Mouse (Mus musculus): ENCODE measurements around the gene Triobp. TPM values are rescaled to one million over a fixed set of nuclear protein-coding genes. Genes with fewer than 3 reads are reported as not detected.
A peak's percentile ranks its signal among the peaks of the same experiment; 100 is the strongest.

Gene Triobp
- polyA plus RNA-seq, 1 experiment from 2014 or later = 135 TPM

GRCm38 (mm10) chr15:78983436-78984285, 36.1 kb downstream of the Triobp start:
- ChIA-PET CTCF (interaction anchor here (0.9 kb wide), 1 partner anchor 81 kb away, joined by 3 read pairs; no protein-coding TSS in a partner anchor), POLR2A (interaction anchor here (0.8 to 2.0 kb wide), 2 partner anchors 21 to 36 kb away, joined by 4 to 8 read pairs; partner anchors contain the start of gene Triobp)
- in situ Hi-C loops (cut with MboI; ENCODE audit: low pct_unique_long_range_greater_than_20kb) = no loop called here
- DNase-seq (ENCODE audit: low read depth, low spot score) = no peak
- H3K27me3 ChIP-seq = no peaks in the 10 kb centered on the region
- ATAC-seq = peak; percentile 5
- no peak for TF ChIP-seq CTCF (IDR thresholded peaks at IDR 0.05)

GRCm38 (mm10) chr15:78984286-78984778, 36.8 kb downstream of the Triobp start:
- no peaks in the 10 kb centered on the region for H3K27me3 ChIP-seq
- in situ Hi-C loops (cut with MboI; ENCODE audit: low pct_unique_long_range_greater_than_20kb) = no loop called here
- ChIA-PET CTCF (no interaction called here), POLR2A (no interaction called here)
- no peak for ATAC-seq
- no peak for DNase-seq (ENCODE audit: low read depth, low spot score)
- TF ChIP-seq CTCF (IDR thresholded peaks at IDR 0.05) = no peak

GRCm38 (mm10) chr15:78986536-78987220, 39.2 kb downstream of the Triobp start:
- no peaks in the 10 kb centered on the region for H3K27me3 ChIP-seq
- no peak for ATAC-seq
- DNase-seq (ENCODE audit: low read depth, low spot score) = no peak
- in situ Hi-C loops (cut with MboI; ENCODE audit: low pct_unique_long_range_greater_than_20kb) = no loop called here
- no peak for TF ChIP-seq CTCF (IDR thresholded peaks at IDR 0.05)
- ChIA-PET CTCF (interaction anchor here (1.1 kb wide), 1 partner anchor 52 kb away, joined by 3 read pairs; no protein-coding TSS in a partner anchor), POLR2A (no interaction called here)

GRCm38 (mm10) chr15:78988499-78988971, 41.0 kb downstream of the Triobp start:
- in situ Hi-C loops (cut with MboI; ENCODE audit: low pct_unique_long_range_greater_than_20kb) = no loop called here
- DNase-seq (ENCODE audit: low read depth, low spot score) = peak; percentile 97

GRCm38 (mm10) chr15:78989152-78990092, 41.9 kb downstream of the Triobp start:
- ATAC-seq (no peak), DNase-seq (ENCODE audit: low read depth, low spot score) (no peak)
- in situ Hi-C loops (cut with MboI; ENCODE audit: low pct_unique_long_range_greater_than_20kb) = no loop called here
- CTCF ChIA-PET = interaction anchor here (1.4 to 3.0 kb wide), 2 partner anchors 13 to 49 kb away, joined by 5 to 10 read pairs; no protein-coding TSS in a partner anchor
- no peaks in the 10 kb centered on the region for H3K27me3 ChIP-seq
- POLR2A ChIA-PET = interaction anchor here (0.6 to 1.7 kb wide), 3 partner anchors 12 to 1148 kb away, joined by 3 to 6 read pairs (median 3); no protein-coding TSS in a partner anchor
- no peak for TF ChIP-seq CTCF (IDR thresholded peaks at IDR 0.05)

More at GRCm38 (mm10) chr15:78988499-78988971, 41.0 kb downstream of the Triobp start:
- peak; percentile 64 for ATAC-seq
- POLR2A ChIA-PET = interaction anchor here (0.6 to 1.7 kb wide), 2 partner anchors 20 to 45 kb away, joined by 3 to 6 read pairs; no protein-coding TSS in a partner anchor
- TF ChIP-seq CTCF (IDR thresholded peaks at IDR 0.05) = no peak
- CTCF ChIA-PET = interaction anchor here (1.4 kb wide), 1 partner anchor 12 kb away, joined by 5 read pairs; no protein-coding TSS in a partner anchor
- H3K27me3 ChIP-seq = no peaks in the 10 kb centered on the region

GRCm38 (mm10) chr15:78990093-78990463, 42.6 kb downstream of the Triobp start:
- H3K27me3 ChIP-seq = no peaks in the 10 kb centered on the region
- no peak for ATAC-seq
- ChIA-PET CTCF (interaction anchor here (3.0 kb wide), 1 partner anchor 48 kb away, joined by 10 read pairs; no protein-coding TSS in a partner anchor), POLR2A (interaction anchor here (0.6 to 1.3 kb wide), 2 partner anchors 13 to 1148 kb away, joined by 3 read pairs; no protein-coding TSS in a partner anchor)
- no peak for TF ChIP-seq CTCF (IDR thresholded peaks at IDR 0.05)
- no peak for DNase-seq (ENCODE audit: low read depth, low spot score)
- in situ Hi-C loops (cut with MboI; ENCODE audit: low pct_unique_long_range_greater_than_20kb) = no loop called here

GRCm38 (mm10) chr15:78990970-78991525, 43.5 kb downstream of the Triobp start:
- DNase-seq (ENCODE audit: low read depth, low spot score) = no peak
- no peak for TF ChIP-seq CTCF (IDR thresholded peaks at IDR 0.05)
- CTCF ChIA-PET = interaction anchor here (3.0 kb wide), 1 partner anchor 47 kb away, joined by 10 read pairs; no protein-coding TSS in a partner anchor
- no peak for ATAC-seq
- H3K27me3 ChIP-seq = no peaks in the 10 kb centered on the region
- POLR2A ChIA-PET = interaction anchor here (1.3 kb wide), 1 partner anchor 14 kb away, joined by 3 read pairs; no protein-coding TSS in a partner anchor
- in situ Hi-C loops (cut with MboI; ENCODE audit: low pct_unique_long_range_greater_than_20kb) = no loop called here

GRCm38 (mm10) chr15:78992235-78992634, 44.7 kb downstream of the Triobp start:
- in situ Hi-C loops (cut with MboI; ENCODE audit: low pct_unique_long_range_greater_than_20kb) = no loop called here
- ATAC-seq = no peak
- CTCF ChIA-PET = interaction anchor here (3.0 kb wide), 1 partner anchor 46 kb away, joined by 10 read pairs; no protein-coding TSS in a partner anchor
- POLR2A ChIA-PET = no interaction called here
- H3K27me3 ChIP-seq = no peaks in the 10 kb centered on the region
- DNase-seq (ENCODE audit: low read depth, low spot score) = no peak
- no peak for TF ChIP-seq CTCF (IDR thresholded peaks at IDR 0.05)

GRCm38 (mm10) chr15:78992925-78993324, 45.4 kb downstream of the Triobp start:
- ATAC-seq = no peak
- H3K27me3 ChIP-seq = no peaks in the 10 kb centered on the region
- in situ Hi-C loops (cut with MboI; ENCODE audit: low pct_unique_long_range_greater_than_20kb) = no loop called here
- ChIA-PET CTCF (interaction anchor here (1.6 kb wide), 1 partner anchor 9 kb away, joined by 4 read pairs; no protein-coding TSS in a partner anchor), POLR2A (no interaction called here)
- TF ChIP-seq CTCF (IDR thresholded peaks at IDR 0.05) = no peak
- no peak for DNase-seq (ENCODE audit: low read depth, low spot score)
